Mouse (Mus musculus) MEL (cell line): ENCODE data around the gene Adcy3. TPM values are rescaled to one million over a fixed set of nuclear protein-coding genes. Genes with fewer than 3 reads are reported as not detected.

ENCODE experiments used
- DNase-seq: peaks from one replicate; pipeline ENCODE4 v3.0.0; 2011; ENCODE audit warnings: low read depth, low spot score
- H3K27ac ChIP-seq: 2 replicates; pipeline ENCODE4 v1.5.1; 2012; ENCODE audit warnings: low read depth, mild to moderate bottlenecking, control low read depth, low read length, moderate library complexity; ENCODE audit not compliant: control insufficient read depth
- H3K27me3 ChIP-seq, 2 experiments: fragments of 150-350 bp in 1 of 2; sonication (generic) in 1 of 2; 2 replicates each; pipeline ENCODE4 v1.6.1; 2012; ENCODE audit warnings: low read length in 2 of 2, mild to moderate bottlenecking in 2 of 2, improper control_type of control experiment in 1 of 2, moderate library complexity in 1 of 2; ENCODE audit not compliant: insufficient read depth in 2 of 2, control insufficient read depth in 1 of 2
- H3K36me3 ChIP-seq, 2 experiments: 2 replicates each; pipeline ENCODE4 v1.6.1; 2012 to 2014; ENCODE audit warnings: low read length in 2 of 2, improper control_type of control experiment in 1 of 2, inconsistent platforms in 1 of 2, mild to moderate bottlenecking in 1 of 2; ENCODE audit not compliant: insufficient read depth in 2 of 2, control insufficient read depth in 1 of 2
- H3K4me1 ChIP-seq, 2 experiments: fragments of 150-350 bp in 1 of 2; sonication (generic) in 1 of 2; 2 replicates each; pipeline ENCODE4 v1.6.1; 2012; ENCODE audit warnings: low read length in 2 of 2, improper control_type of control experiment in 1 of 2, mild to moderate bottlenecking in 1 of 2; ENCODE audit not compliant: insufficient read depth in 2 of 2, control insufficient read depth in 1 of 2
- H3K4me3 ChIP-seq, 2 experiments: fragments of 150-350 bp in 1 of 2; sonication (generic) in 1 of 2; 2 replicates each; pipeline ENCODE4 v1.5.1; 2012; ENCODE audit warnings: low read depth in 2 of 2, low read length in 2 of 2, mild to moderate bottlenecking in 2 of 2, moderate library complexity in 2 of 2, control low read depth in 1 of 2, improper control_type of control experiment in 1 of 2; ENCODE audit not compliant: control insufficient read depth in 1 of 2, insufficient read depth in 1 of 2
- H3K79me2 ChIP-seq: 2 replicates; pipeline ENCODE4 v1.6.1; 2012; ENCODE audit warnings: mild to moderate bottlenecking, low read length, moderate library complexity; ENCODE audit not compliant: control insufficient read depth, poor library complexity, insufficient read depth
- H3K9ac ChIP-seq: 2 replicates; pipeline ENCODE4 v1.6.1; 2012; ENCODE audit warnings: low read depth, mild to moderate bottlenecking, control low read depth, low read length, moderate library complexity; ENCODE audit not compliant: control insufficient read depth, poor library complexity, severe bottlenecking
- H3K9me3 ChIP-seq: fragments of 150-350 bp; sonication (generic); replicated peaks from 2 replicates; pipeline ENCODE4 v1.6.1; 2012; ENCODE audit warnings: mild to moderate bottlenecking, low read length, improper control_type of control experiment, moderate library complexity; ENCODE audit not compliant: insufficient read depth
- CHD1 ChIP-seq: IDR thresholded peaks from 2 replicates; pipeline ENCODE4 v1.6.1; 2012; ENCODE audit warnings: low read depth, mild to moderate bottlenecking, inconsistent platforms, low read length, improper control_type of control experiment
- CHD2 ChIP-seq: IDR thresholded peaks from 2 replicates; pipeline ENCODE4 v1.6.1; 2011; ENCODE audit warnings: low read length, improper control_type of control experiment
- EP300 ChIP-seq, 2 experiments: IDR thresholded peaks; 2 replicates each; pipeline ENCODE4 v1.6.1; 2011; ENCODE audit warnings: improper control_type of control experiment in 2 of 2, low read length in 2 of 2, low read depth in 1 of 2, mild to moderate bottlenecking in 1 of 2
- GABPA ChIP-seq: IDR thresholded peaks from 2 replicates; pipeline ENCODE4 v1.6.1; 2012; ENCODE audit warnings: low read depth, mild to moderate bottlenecking, inconsistent platforms, low read length, improper control_type of control experiment, moderate library complexity
- GATA1 ChIP-seq: IDR thresholded peaks from 2 replicates; pipeline ENCODE4 v1.6.1; 2011; ENCODE audit warnings: low read depth, low read length, improper control_type of control experiment
- MAX ChIP-seq: IDR thresholded peaks from 2 replicates; pipeline ENCODE4 v1.6.1; 2011; ENCODE audit warnings: low read length, improper control_type of control experiment
- MAZ ChIP-seq: IDR thresholded peaks from 2 replicates; pipeline ENCODE4 v1.6.1; 2012; ENCODE audit warnings: low read depth, mild to moderate bottlenecking, inconsistent platforms, low read length, improper control_type of control experiment
- MEF2A ChIP-seq: IDR thresholded peaks from 2 replicates; pipeline ENCODE4 v1.6.1; 2014; ENCODE audit warnings: low read depth, mild to moderate bottlenecking, inconsistent platforms, low read length, improper control_type of control experiment; ENCODE audit not compliant: poor library complexity, insufficient replicate concordance, severe bottlenecking; ENCODE audit errors: extremely low read depth
- POLR2A ChIP-seq, 2 experiments: IDR thresholded peaks; 2 replicates each; pipeline ENCODE4 v1.6.1; 2011 to 2012; ENCODE audit warnings: low read length in 2 of 2, mild to moderate bottlenecking in 2 of 2, control low read depth in 1 of 2, improper control_type of control experiment in 1 of 2, low read depth in 1 of 2, moderate library complexity in 1 of 2; ENCODE audit not compliant: control insufficient read depth in 1 of 2, insufficient read depth in 1 of 2, poor library complexity in 1 of 2
- POLR2AphosphoS2 ChIP-seq: IDR thresholded peaks from 2 replicates; pipeline ENCODE4 v1.6.1; 2011; ENCODE audit warnings: low read length, improper control_type of control experiment
- POLR2AphosphoS5 ChIP-seq: IDR thresholded peaks from 2 replicates; pipeline ENCODE4 v1.6.1; 2012; ENCODE audit warnings: low read depth, borderline replicate concordance, mild to moderate bottlenecking, inconsistent platforms, low read length, moderate library complexity, mixed read lengths
- RCOR1 ChIP-seq: IDR thresholded peaks from 2 replicates; pipeline ENCODE4 v1.6.1; 2012; ENCODE audit warnings: low read depth, mild to moderate bottlenecking, inconsistent platforms, low read length, improper control_type of control experiment
- TCF12 ChIP-seq: IDR thresholded peaks from 2 replicates; pipeline ENCODE4 v1.6.1; 2014; ENCODE audit warnings: low read depth, mild to moderate bottlenecking, inconsistent platforms, low read length, improper control_type of control experiment, moderate library complexity
- UBTF ChIP-seq: IDR thresholded peaks from 2 replicates; pipeline ENCODE4 v1.6.1; 2012; ENCODE audit warnings: low read depth, mild to moderate bottlenecking, inconsistent platforms, low read length, improper control_type of control experiment, moderate library complexity, borderline replicate concordance; ENCODE audit not compliant: insufficient read depth
- USF2 ChIP-seq, 2 experiments: IDR thresholded peaks; 2 replicates each; pipeline ENCODE4 v1.6.1; 2011 to 2012; ENCODE audit warnings: improper control_type of control experiment in 2 of 2, low read length in 2 of 2, borderline replicate concordance in 1 of 2, inconsistent platforms in 1 of 2, low read depth in 1 of 2, mild to moderate bottlenecking in 1 of 2; ENCODE audit not compliant: insufficient read depth in 1 of 2
- ZKSCAN1 ChIP-seq: IDR thresholded peaks from 2 replicates; pipeline ENCODE4 v1.6.1; 2012; ENCODE audit warnings: low read depth, mild to moderate bottlenecking, inconsistent platforms, low read length, improper control_type of control experiment, moderate library complexity
- ZMIZ1 ChIP-seq: IDR thresholded peaks from 2 replicates; pipeline ENCODE4 v1.6.1; 2012; ENCODE audit warnings: low read depth, mild to moderate bottlenecking, inconsistent platforms, low read length, improper control_type of control experiment, moderate library complexity
- ZNF384 ChIP-seq: IDR thresholded peaks from 2 replicates; pipeline ENCODE4 v1.6.1; 2012; ENCODE audit warnings: low read depth, mild to moderate bottlenecking, inconsistent platforms, low read length, improper control_type of control experiment
- polyA plus RNA-seq, 2 experiments: library from polyadenylated mRNA; stranded (reverse) in 1 of 2; unstranded in 1 of 2; fragments of >175 nt in 1 of 2; fragments of >200 nt in 1 of 2; gene quantifications; 2 replicates each; pipeline versions ENCODE4 v1.2.1 to v1.2.4; 2012; ENCODE audit warnings: low replicate concordance in 2 of 2, low read depth in 1 of 2; ENCODE audit not compliant: insufficient read length in 2 of 2, insufficient read depth in 1 of 2, missing spikeins in 1 of 2
- total RNA-seq: library from RNA; depleted of rRNA; stranded (reverse); fragments of 300-350 nt; gene quantifications from 2 replicates; pipeline ENCODE4 v1.2.3, GENCODE M21; 2012; rRNA removed

The Adcy3 gene
- total and polyA plus RNA-seq, 3 experiments: 0.19 to 3.0 TPM; not detected in 1

DNA sequence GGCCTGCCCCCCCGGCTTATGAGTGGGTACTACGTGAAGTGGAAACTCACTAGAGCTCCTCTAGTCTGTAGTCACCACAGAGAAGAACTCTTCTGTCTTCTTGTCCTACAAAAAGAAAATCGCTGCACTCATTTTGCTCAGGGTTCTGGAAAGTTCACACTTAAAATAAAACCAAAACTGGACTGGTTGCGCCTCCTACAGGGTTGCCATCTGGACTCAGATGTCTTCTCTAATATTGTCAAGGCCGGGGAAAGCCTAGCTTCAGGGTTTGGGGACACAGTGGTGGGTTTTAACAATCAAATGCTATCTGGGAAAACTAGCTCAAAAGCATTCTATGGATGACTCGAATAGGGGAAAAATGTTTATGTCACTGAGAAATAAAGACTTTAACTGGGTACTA is 116.9 kb downstream of the Adcy3 start:
- no peak overlapping the region for H3K9ac ChIP-seq
- H3K9me3 ChIP-seq: no peaks in the 10 kb centered on the region
- H3K79me2 ChIP-seq: no peaks in the 10 kb centered on the region
- no peaks in the 10 kb centered on the region for H3K27me3 ChIP-seq
- H3K4me1 ChIP-seq: peaks cover 0 to 3% of the 10 kb centered on the region in 2 experiments; a peak in 1 of 4 replicates
- peaks cover 0 to 8% of the 10 kb centered on the region in 2 experiments; a peak in 2 of 4 replicates for H3K36me3 ChIP-seq
- no peak overlapping the region for H3K4me3 ChIP-seq
- H3K27ac ChIP-seq: no peak overlapping the region
- no peak for DNase-seq
- TF ChIP-seq MAX (no peak), MEF2A (no peak), TCF12 (no peak), CHD2 (no peak), GABPA (no peak), USF2 (IDR thresholded peaks at IDR 0.05; ENCODE audit: borderline replicate concordance in 1 of 2, insufficient read depth in 1 of 2, low read depth in 1 of 2, low read length in 2 of 2) (no peak), POLR2AphosphoS5 (no peak), ZNF384 (no peak), ZKSCAN1 (no peak), POLR2AphosphoS2 (no peak), CHD1 (no peak), ZMIZ1 (no peak), POLR2A (IDR thresholded peaks at IDR 0.05; ENCODE audit: control insufficient read depth in 1 of 2, insufficient read depth in 1 of 2, low read depth in 1 of 2, low read length in 2 of 2, poor library complexity in 1 of 2) (no peak)
- TF ChIP-seq, all 39 proteins: peak for 0

DNA sequence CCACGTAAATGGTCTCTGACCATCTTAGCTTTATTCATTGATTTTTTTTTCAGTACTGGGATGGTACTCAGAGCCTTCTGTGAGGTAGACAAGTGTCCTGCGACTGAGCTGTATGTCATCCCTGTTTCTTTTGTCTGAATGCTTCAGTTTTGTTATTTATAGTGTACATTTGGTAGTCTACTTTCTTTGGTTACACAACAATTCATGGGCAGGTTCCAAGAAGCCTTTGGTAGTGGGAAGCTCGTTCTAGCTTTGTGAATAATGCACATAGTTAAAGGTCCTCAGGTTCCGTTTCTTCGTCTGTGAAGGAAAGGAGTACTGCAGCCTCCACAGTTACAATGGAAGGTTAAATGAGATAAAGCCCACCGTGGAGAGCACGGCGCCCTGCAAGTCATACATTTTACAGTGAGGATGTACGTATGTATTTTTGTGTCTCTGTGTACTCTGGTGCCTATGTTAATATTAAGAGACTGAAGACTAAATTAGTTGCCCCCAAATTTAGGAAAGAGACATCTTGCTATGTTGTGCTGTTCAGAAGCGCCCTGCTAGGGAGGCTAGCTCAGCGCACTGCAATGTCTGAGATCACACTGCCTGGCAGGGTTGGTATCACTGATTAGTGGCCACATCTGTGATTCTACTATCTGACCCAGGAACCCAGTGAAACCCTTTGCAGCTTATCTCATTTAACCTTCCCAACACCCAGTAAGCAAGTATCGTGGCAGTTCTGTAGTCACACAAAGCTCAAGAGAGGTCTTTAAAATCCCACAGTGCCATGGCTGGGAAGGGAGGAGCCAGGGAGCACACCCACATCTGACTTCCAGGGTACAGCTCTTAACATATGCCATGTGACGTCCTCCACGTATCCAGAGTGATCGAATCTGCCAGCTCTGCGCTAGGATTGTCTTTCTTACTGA is 120.1 kb downstream of the Adcy3 start:
- TF ChIP-seq UBTF (no peak), EP300 (IDR thresholded peaks at IDR 0.05; ENCODE audit: low read depth in 1 of 2, low read length in 2 of 2) (peak in 1 of 2 experiments; percentile 48; a peak in 1 of 4 replicates), RCOR1 (peak; percentile 45; the same call in 1 of the 2 replicates), ZMIZ1 (no peak), MAZ (no peak), GATA1 (peak; percentile 54; the same call in 1 of the 2 replicates)
- Histone ChIP-seq H3K9me3 (no peaks in the 10 kb centered on the region), H3K27ac (no peak overlapping the region), H3K27me3 (no peaks in the 10 kb centered on the region), H3K4me1 (peaks cover 0 to 3% of the 10 kb centered on the region in 2 experiments; a peak in 1 of 4 replicates), H3K9ac (no peak overlapping the region), H3K4me3 (no peak overlapping the region), H3K79me2 (no peaks in the 10 kb centered on the region), H3K36me3 (peaks cover 0 to 10% of the 10 kb centered on the region in 2 experiments; a peak in 2 of 4 replicates)
- peak; percentile 43 for DNase-seq

Other genes starting within 250 kb of the Adcy3 start
- gene Pomc, start 178.2 kb upstream of the Adcy3 start, total RNA-seq: not detected in 2 replicates
- not detected for gene Pomc, start 178.2 kb upstream of the Adcy3 start, polyA plus RNA-seq
- 0.88 and 1.5 TPM in 2 replicates for gene Efr3b, start 94.2 kb upstream of the Adcy3 start, total RNA-seq
- 1 to 10 TPM in 1 of 2 experiments, not detected in 1; 1.7 TPM for gene Efr3b, start 94.2 kb upstream of the Adcy3 start, polyA plus RNA-seq
- gene Dnajc27, start 50.5 kb upstream of the Adcy3 start, total RNA-seq: 6.5 and 7.9 TPM in 2 replicates
- gene Dnajc27, start 50.5 kb upstream of the Adcy3 start, polyA plus RNA-seq: 1 to 10 TPM in 1 of 2 experiments, not detected in 1; 9.7 TPM
- 3.8 TPM in 2 replicates for gene Ptrhd1, start 100.9 kb downstream of the Adcy3 start, total RNA-seq
- 1 to 10 TPM in 1 of 2 experiments, not detected in 1; 5.3 TPM for gene Ptrhd1, start 100.9 kb downstream of the Adcy3 start, polyA plus RNA-seq
- 29.2 and 33.3 TPM in 2 replicates for gene Cenpo, start 101.2 kb downstream of the Adcy3 start, total RNA-seq
- gene Cenpo, start 101.2 kb downstream of the Adcy3 start, polyA plus RNA-seq: 10 to 100 TPM in 1 of 2 experiments, not detected in 1; 35.5 TPM